Mouse (Mus musculus): ENCODE measurements around the gene Dnajc10.

Dnajc10 gene

GRCm38 (mm10) chr2:80315242-80316161, at the start of gene Dnajc10:
Gene Dnajc10 (plus strand): TSS chr2:80315466.
- DNase-seq (ENCODE audit: low spot score) = peak; percentile 91

GRCm38 (mm10) chr2:80266894-80267293, 48.4 kb upstream of the Dnajc10 start:
- DNase-seq (ENCODE audit: low spot score) = peak; percentile 82

- DNase-seq (ENCODE audit: low spot score) = peak; percentile 62
Observed at GRCm38 (mm10) chr2:80268053-80268452, 47.2 kb upstream of the Dnajc10 start.

GRCm38 (mm10) chr2:80271431-80271830, 43.8 kb upstream of the Dnajc10 start:
- DNase-seq (ENCODE audit: low spot score) = no peak

- DNase-seq (ENCODE audit: low spot score) = no peak
Observed at GRCm38 (mm10) chr2:80273038-80273437, 42.2 kb upstream of the Dnajc10 start.

GRCm38 (mm10) chr2:80273763-80274162, 41.5 kb upstream of the Dnajc10 start:
- DNase-seq (ENCODE audit: low spot score) = no peak

GRCm38 (mm10) chr2:80275136-80275535, 40.1 kb upstream of the Dnajc10 start:
- peak; percentile 74 for DNase-seq (ENCODE audit: low spot score)

- DNase-seq (ENCODE audit: low spot score) = no peak
Observed at GRCm38 (mm10) chr2:80282214-80282613, 33.1 kb upstream of the Dnajc10 start.

- no peak for DNase-seq (ENCODE audit: low spot score)
Observed at GRCm38 (mm10) chr2:80286397-80286796, 28.9 kb upstream of the Dnajc10 start.

- no peak for DNase-seq (ENCODE audit: low spot score)
Observed at GRCm38 (mm10) chr2:80292172-80292571, 23.1 kb upstream of the Dnajc10 start, which contains the start of gene Prdx6b. Gene Prdx6b (plus strand): TSS chr2:80292472.

GRCm38 (mm10) chr2:80298334-80298733, 16.9 kb upstream of the Dnajc10 start:
- DNase-seq (ENCODE audit: low spot score) = no peak

- no peak for DNase-seq (ENCODE audit: low spot score)
Observed at GRCm38 (mm10) chr2:80300806-80301205, 14.5 kb upstream of the Dnajc10 start.

GRCm38 (mm10) chr2:80303957-80304356, 11.3 kb upstream of the Dnajc10 start:
- DNase-seq (ENCODE audit: low spot score) = no peak

- no peak for DNase-seq (ENCODE audit: low spot score)
Observed at GRCm38 (mm10) chr2:80307701-80308100, 7.6 kb upstream of the Dnajc10 start.

- no peak for DNase-seq (ENCODE audit: low spot score)
Observed at GRCm38 (mm10) chr2:80309775-80310174, 5.5 kb upstream of the Dnajc10 start.

GRCm38 (mm10) chr2:80310772-80311171, 4.5 kb upstream of the Dnajc10 start:
- DNase-seq (ENCODE audit: low spot score) = peak; percentile 34

GRCm38 (mm10) chr2:80311350-80311749, 3.9 kb upstream of the Dnajc10 start:
- no peak for DNase-seq (ENCODE audit: low spot score)

- no peak for DNase-seq (ENCODE audit: low spot score)
Observed at GRCm38 (mm10) chr2:80314201-80314600, 1.1 kb upstream of the Dnajc10 start.

- no peak for DNase-seq (ENCODE audit: low spot score)
Observed at GRCm38 (mm10) chr2:80314854-80315241, 418 bp upstream of the Dnajc10 start.

- no peak for DNase-seq (ENCODE audit: low spot score)
Observed at GRCm38 (mm10) chr2:80322878-80323277, 7.6 kb downstream of the Dnajc10 start.

GRCm38 (mm10) chr2:80325779-80326178, 10.5 kb downstream of the Dnajc10 start:
- DNase-seq (ENCODE audit: low spot score) = no peak

GRCm38 (mm10) chr2:80327272-80327671, 12.0 kb downstream of the Dnajc10 start:
- no peak for DNase-seq (ENCODE audit: low spot score)

- DNase-seq (ENCODE audit: low spot score) = no peak
Observed at GRCm38 (mm10) chr2:80328961-80329653, 13.8 kb downstream of the Dnajc10 start.

Measured in adipocyte (in vitro differentiated cells).